Mouse (Mus musculus): ENCODE measurements around the gene Cartpt. TPM values are rescaled to one million over a fixed set of nuclear protein-coding genes. Genes with fewer than 3 reads are reported as not detected.
A peak's percentile ranks its signal among the peaks of the same experiment; 100 is the strongest.

Gene Cartpt
- polyA plus RNA-seq (2016; fragmentation: Nextera tagmentation; extraction: Ambion mirVana): 0.19 TPM in 1 of 2 replicates, not detected in the other

- no peak within 1 kb of the TSS for H3K27ac ChIP-seq
- no peak for DNase-seq (ENCODE audit: low spot score)
- H3K9me3 ChIP-seq (replicated peaks): no peaks in the 10 kb centered on the region
- no peaks in the 10 kb centered on the region for H3K36me3 ChIP-seq
- H3K4me3 ChIP-seq: peak within 1 kb of the TSS; percentile 26; the same call in 1 of the 2 replicates
- H3K4me1 ChIP-seq: peaks cover 11% of the 10 kb centered on the region
- peaks cover 54% of the 10 kb centered on the region for H3K27me3 ChIP-seq (ENCODE audit: low read depth, poor library complexity, severe bottlenecking)
- WGBS: 48% methylated on average over 9 of the region's 9 CpGs
These were observed at the start of gene Cartpt for GRCm38 (mm10) chr13:99900965-99901364. Gene Cartpt (minus strand): TSS chr13:99901091.

- Histone ChIP-seq H3K4me1 (0 out of 2 replicates have a peak, but pooled peaks cover 3% of the 10 kb centered on the region), H3K36me3 (peaks cover 41% of the 10 kb centered on the region), H3K27ac (no peak overlapping the region), H3K9me3 (replicated peaks) (no peaks in the 10 kb centered on the region), H3K4me3 (no peak overlapping the region), H3K27me3 (ENCODE audit: low read depth, poor library complexity, severe bottlenecking) (no peaks in the 10 kb centered on the region)
- WGBS: 93% methylated on average over 4 of the region's 4 CpGs
- no peak for DNase-seq (ENCODE audit: low spot score)
These were observed 46.5 kb upstream of the Cartpt start for GRCm38 (mm10) chr13:99947417-99947816.

- H3K27ac ChIP-seq: no peak overlapping the region
These were observed 42.6 kb upstream of the Cartpt start for GRCm38 (mm10) chr13:99943525-99943924.

GRCm38 (mm10) chr13:99940601-99941000 lies 39.7 kb upstream of the Cartpt start:
- H3K4me1 ChIP-seq: peaks cover 19% of the 10 kb centered on the region
- WGBS: 39% methylated on average over 2 of the region's 2 CpGs
- DNase-seq (ENCODE audit: low spot score): peak; percentile 59
- no peaks in the 10 kb centered on the region for H3K9me3 ChIP-seq (replicated peaks)
- H3K27ac ChIP-seq: peak overlapping the region; percentile 56
- no peak overlapping the region for H3K4me3 ChIP-seq
- H3K27me3 ChIP-seq (ENCODE audit: low read depth, poor library complexity, severe bottlenecking): no peaks in the 10 kb centered on the region
- H3K36me3 ChIP-seq: no peaks in the 10 kb centered on the region

More at GRCm38 (mm10) chr13:99943525-99943924, 42.6 kb upstream of the Cartpt start:
- no peaks in the 10 kb centered on the region for H3K27me3 ChIP-seq (ENCODE audit: low read depth, poor library complexity, severe bottlenecking)
- H3K9me3 ChIP-seq (replicated peaks): no peaks in the 10 kb centered on the region
- no peak overlapping the region for H3K4me3 ChIP-seq
- peaks cover 16% of the 10 kb centered on the region for H3K36me3 ChIP-seq
- DNase-seq (ENCODE audit: low spot score): no peak
- 100% methylated on average over 2 of the region's 2 CpGs for WGBS
- H3K4me1 ChIP-seq: peaks cover 19% of the 10 kb centered on the region

GRCm38 (mm10) chr13:99939320-99939671 lies 38.4 kb upstream of the Cartpt start:
- no peaks in the 10 kb centered on the region for H3K27me3 ChIP-seq (ENCODE audit: low read depth, poor library complexity, severe bottlenecking)
- 92% methylated on average over 8 of the region's 8 CpGs for WGBS
- H3K27ac ChIP-seq: no peak overlapping the region; the same call in 1 of the 2 replicates

GRCm38 (mm10) chr13:99938606-99939319 lies 37.9 kb upstream of the Cartpt start:
- H3K9me3 ChIP-seq (replicated peaks): no peaks in the 10 kb centered on the region
- no peaks in the 10 kb centered on the region for H3K36me3 ChIP-seq
- no peaks in the 10 kb centered on the region for H3K27me3 ChIP-seq (ENCODE audit: low read depth, poor library complexity, severe bottlenecking)
- no peak overlapping the region for H3K27ac ChIP-seq
- no peak overlapping the region for H3K4me3 ChIP-seq
- WGBS: 88% methylated on average over 10 of the region's 10 CpGs
- no peak for DNase-seq (ENCODE audit: low spot score)
- H3K4me1 ChIP-seq: peaks cover 19% of the 10 kb centered on the region

More at GRCm38 (mm10) chr13:99939320-99939671, 38.4 kb upstream of the Cartpt start:
- no peak overlapping the region for H3K4me3 ChIP-seq
- no peaks in the 10 kb centered on the region for H3K9me3 ChIP-seq (replicated peaks)
- peaks cover 19% of the 10 kb centered on the region for H3K4me1 ChIP-seq
- DNase-seq (ENCODE audit: low spot score): no peak
- H3K36me3 ChIP-seq: no peaks in the 10 kb centered on the region

GRCm38 (mm10) chr13:99937741-99938140 lies 36.9 kb upstream of the Cartpt start:
- 86% methylated on average over 3 of the region's 3 CpGs for WGBS
- Histone ChIP-seq H3K27me3 (ENCODE audit: low read depth, poor library complexity, severe bottlenecking) (no peaks in the 10 kb centered on the region), H3K4me3 (no peak overlapping the region), H3K27ac (no peak overlapping the region), H3K4me1 (peaks cover 19% of the 10 kb centered on the region), H3K9me3 (replicated peaks) (no peaks in the 10 kb centered on the region), H3K36me3 (no peaks in the 10 kb centered on the region)
- DNase-seq (ENCODE audit: low spot score): no peak

- Histone ChIP-seq H3K4me3 (no peak overlapping the region), H3K36me3 (no peaks in the 10 kb centered on the region), H3K27me3 (ENCODE audit: low read depth, poor library complexity, severe bottlenecking) (no peaks in the 10 kb centered on the region), H3K4me1 (no peaks in the 10 kb centered on the region), H3K9me3 (replicated peaks) (no peaks in the 10 kb centered on the region), H3K27ac (no peak overlapping the region)
- WGBS: 93% methylated on average over 1 of the region's 1 CpGs
- DNase-seq (ENCODE audit: low spot score): no peak
These were observed 31.5 kb upstream of the Cartpt start for GRCm38 (mm10) chr13:99932406-99932805.

GRCm38 (mm10) chr13:99931502-99931901 lies 30.6 kb upstream of the Cartpt start:
- DNase-seq (ENCODE audit: low spot score): no peak
- Histone ChIP-seq H3K27me3 (ENCODE audit: low read depth, poor library complexity, severe bottlenecking) (no peaks in the 10 kb centered on the region), H3K9me3 (replicated peaks) (no peaks in the 10 kb centered on the region), H3K36me3 (no peaks in the 10 kb centered on the region), H3K4me1 (no peaks in the 10 kb centered on the region), H3K4me3 (no peak overlapping the region), H3K27ac (no peak overlapping the region)
- 90% methylated on average over 6 of the region's 6 CpGs for WGBS

GRCm38 (mm10) chr13:99926249-99926648 lies 25.4 kb upstream of the Cartpt start:
- no peaks in the 10 kb centered on the region for H3K9me3 ChIP-seq (replicated peaks)
- DNase-seq (ENCODE audit: low spot score): no peak
- H3K4me3 ChIP-seq: no peak overlapping the region
- 86% methylated on average over 5 of the region's 5 CpGs for WGBS
- no peak overlapping the region for H3K27ac ChIP-seq
- no peaks in the 10 kb centered on the region for H3K36me3 ChIP-seq
- H3K4me1 ChIP-seq: no peaks in the 10 kb centered on the region
- H3K27me3 ChIP-seq (ENCODE audit: low read depth, poor library complexity, severe bottlenecking): no peaks in the 10 kb centered on the region

GRCm38 (mm10) chr13:99915632-99916031 lies 14.7 kb upstream of the Cartpt start:
- H3K4me1 ChIP-seq: no peaks in the 10 kb centered on the region
- no peak overlapping the region for H3K4me3 ChIP-seq
- H3K27me3 ChIP-seq (ENCODE audit: low read depth, poor library complexity, severe bottlenecking): no peaks in the 10 kb centered on the region
- no peak for DNase-seq (ENCODE audit: low spot score)
- 92% methylated on average over 5 of the region's 5 CpGs for WGBS
- no peak overlapping the region for H3K27ac ChIP-seq
- no peaks in the 10 kb centered on the region for H3K9me3 ChIP-seq (replicated peaks)
- H3K36me3 ChIP-seq: no peaks in the 10 kb centered on the region

GRCm38 (mm10) chr13:99900557-99900892 lies 366 bp downstream of the Cartpt start:
- peak overlapping the region; percentile 26; the same call in 1 of the 2 replicates for H3K4me3 ChIP-seq
- H3K9me3 ChIP-seq (replicated peaks): no peaks in the 10 kb centered on the region
- peak; percentile 87 for DNase-seq (ENCODE audit: low spot score)
- H3K4me1 ChIP-seq: peaks cover 11% of the 10 kb centered on the region
- WGBS: 2% methylated on average over 30 of the region's 30 CpGs
- peaks cover 54% of the 10 kb centered on the region for H3K27me3 ChIP-seq (ENCODE audit: low read depth, poor library complexity, severe bottlenecking)
- H3K36me3 ChIP-seq: no peaks in the 10 kb centered on the region
- no peak overlapping the region for H3K27ac ChIP-seq

GRCm38 (mm10) chr13:99899670-99900556 lies 978 bp downstream of the Cartpt start:
- Histone ChIP-seq H3K4me1 (peaks cover 11% of the 10 kb centered on the region), H3K9me3 (replicated peaks) (no peaks in the 10 kb centered on the region), H3K27ac (no peak overlapping the region), H3K4me3 (peak overlapping the region; percentile 26; the same call in 1 of the 2 replicates), H3K36me3 (no peaks in the 10 kb centered on the region), H3K27me3 (ENCODE audit: low read depth, poor library complexity, severe bottlenecking) (peaks cover 54% of the 10 kb centered on the region)
- DNase-seq (ENCODE audit: low spot score): peak; percentile 31
- 8% methylated on average over 38 of the region's 38 CpGs for WGBS

Measured in limb, embryonic 10.5 days (tissue).